Mouse (Mus musculus) liver, embryonic 16.5 days (tissue): ENCODE measurements around the gene Scamp4. TPM values are rescaled to one million over a fixed set of nuclear protein-coding genes. Genes with fewer than 3 reads are reported as not detected.

Source experiments
- ATAC-seq: fragments of 200-750 bp; cut with Nextera tagmentation; 2 replicates; pipeline ENCODE4 v1.8.0; 2017; ENCODE audit warnings: low read depth, mild to moderate bottlenecking, moderate number of reproducible peaks, moderate library complexity
- H3K27ac ChIP-seq: fragments of 300-500 bp; sonication (generic); 2 replicates; pipeline ENCODE4 v1.5.1; 2014; ENCODE audit warnings: mild to moderate bottlenecking, low read length
- H3K27me3 ChIP-seq: fragments of 300-500 bp; sonication (generic); 2 replicates; pipeline ENCODE4 v1.6.1; 2014; ENCODE audit warnings: low read depth, low read length, mixed read lengths; ENCODE audit not compliant: control insufficient read depth, insufficient read depth
- H3K36me3 ChIP-seq: fragments of 300-500 bp; sonication (generic); 2 replicates; pipeline ENCODE4 v1.6.1; 2014; ENCODE audit warnings: mild to moderate bottlenecking; ENCODE audit not compliant: control insufficient read depth, insufficient read depth
- H3K4me1 ChIP-seq: fragments of 300-500 bp; sonication (generic); 2 replicates; pipeline ENCODE4 v1.6.1; 2014; ENCODE audit warnings: low read depth, low read length, mixed read lengths; ENCODE audit not compliant: control insufficient read depth
- H3K4me2 ChIP-seq: fragments of 300-500 bp; sonication (generic); 2 replicates; pipeline ENCODE4 v1.6.1; 2014; ENCODE audit warnings: low read depth, low read length, mixed read lengths
- H3K4me3 ChIP-seq: fragments of 300-500 bp; sonication (generic); 2 replicates; pipeline ENCODE4 v1.5.1; 2014; ENCODE audit warnings: low read depth, mild to moderate bottlenecking, low read length
- H3K9ac ChIP-seq: fragments of 300-500 bp; sonication (generic); 2 replicates; pipeline ENCODE4 v1.6.1; 2014; ENCODE audit warnings: low read depth, low read length
- H3K9me3 ChIP-seq: fragments of 300-500 bp; sonication (generic); replicated peaks from 2 replicates; pipeline ENCODE4 v1.6.1; 2016; ENCODE audit warnings: low read length; ENCODE audit not compliant: control insufficient read depth
- WGBS: fragments of 180-500 bp; shearing (Covaris S2); extraction: QIAGEN DNeasy Blood & Tissue Kit; methylation state at CpG from one replicate; pipeline ENCODE4 v1.1.7; 2014; ENCODE audit not compliant: insufficient replicate concordance; 5-methylcytosine and 5-hydroxymethylcytosine counted together
- polyA plus RNA-seq: library from polyadenylated mRNA; unstranded; fragments of >200 nt; fragmentation: Nextera tagmentation; extraction: Ambion mirVana; gene quantifications from 2 replicates; pipeline ENCODE4 v1.2.1, GENCODE M21; 2015

Scamp4 gene
- polyA plus RNA-seq, 1 experiment from 2014 or later: 38.3 TPM

DNA sequence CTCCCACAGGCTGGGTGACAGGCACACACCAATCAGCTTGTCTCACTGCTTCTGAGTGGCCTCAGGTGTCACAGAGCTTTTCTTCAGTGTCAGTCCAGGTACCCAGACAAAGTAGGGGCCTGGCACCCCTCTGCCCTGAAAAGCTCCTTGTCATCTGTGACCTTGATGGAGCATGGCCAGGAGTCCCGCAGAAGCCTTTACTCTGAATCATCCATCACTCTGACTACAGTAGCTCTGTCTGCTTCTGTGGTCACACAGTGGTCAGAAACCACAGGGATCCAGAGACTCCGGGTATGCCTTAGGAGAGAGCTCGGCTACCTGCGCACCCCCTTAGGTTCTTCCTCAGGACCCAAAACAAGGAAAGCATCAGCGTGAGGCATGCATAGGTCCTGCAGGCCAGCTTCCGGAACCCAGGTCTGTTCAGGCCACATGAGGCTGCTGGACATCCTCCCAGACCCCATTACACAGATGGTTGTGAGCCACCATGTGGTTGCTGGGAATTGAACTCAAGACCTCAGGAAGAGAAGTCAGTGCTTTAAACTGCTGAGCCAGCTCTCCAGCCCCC, 50.6 kb downstream of the Scamp4 start:
- H3K9me3 ChIP-seq: no peaks in the 10 kb centered on the region
- H3K4me1 ChIP-seq: peaks cover 30% of the 10 kb centered on the region
- H3K27me3 ChIP-seq: no peaks in the 10 kb centered on the region
- no peak overlapping the region for H3K9ac ChIP-seq
- H3K4me2 ChIP-seq: no peak overlapping the region
- 72% methylated on average over 6 of the region's 6 CpGs for WGBS
- no peak overlapping the region for H3K27ac ChIP-seq
- H3K4me3 ChIP-seq: no peak overlapping the region
- ATAC-seq: no peak
- no peaks in the 10 kb centered on the region for H3K36me3 ChIP-seq

DNA sequence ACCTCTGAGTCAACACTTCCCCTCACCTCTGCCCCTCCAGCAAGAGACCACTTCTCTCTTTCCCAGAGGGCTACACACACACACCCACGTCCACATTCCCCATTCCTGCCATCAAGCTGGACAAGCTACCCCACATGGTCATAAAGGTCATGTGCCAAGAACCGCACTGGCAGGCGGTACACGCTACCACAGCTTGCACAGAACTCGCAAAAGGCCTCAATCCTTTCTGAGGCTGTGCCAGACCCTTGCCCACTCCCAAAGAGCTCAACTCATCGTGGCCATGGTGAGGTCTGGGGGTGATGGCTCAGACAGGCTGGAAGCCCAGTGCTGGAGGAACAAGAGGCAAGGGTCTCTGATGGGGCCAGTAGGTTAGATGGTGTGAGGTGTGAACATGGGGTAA, 52.2 kb downstream of the Scamp4 start:
- Histone ChIP-seq H3K27ac (no peak overlapping the region), H3K4me2 (0 out of 2 replicates have a peak overlapping the region, but pooled peaks have one; percentile 93), H3K4me1 (peaks cover 39% of the 10 kb centered on the region), H3K36me3 (no peaks in the 10 kb centered on the region), H3K27me3 (no peaks in the 10 kb centered on the region), H3K4me3 (no peak overlapping the region), H3K9ac (no peak overlapping the region), H3K9me3 (no peaks in the 10 kb centered on the region)
- WGBS: 89% methylated on average over 6 of the region's 6 CpGs
- no peak for ATAC-seq

DNA sequence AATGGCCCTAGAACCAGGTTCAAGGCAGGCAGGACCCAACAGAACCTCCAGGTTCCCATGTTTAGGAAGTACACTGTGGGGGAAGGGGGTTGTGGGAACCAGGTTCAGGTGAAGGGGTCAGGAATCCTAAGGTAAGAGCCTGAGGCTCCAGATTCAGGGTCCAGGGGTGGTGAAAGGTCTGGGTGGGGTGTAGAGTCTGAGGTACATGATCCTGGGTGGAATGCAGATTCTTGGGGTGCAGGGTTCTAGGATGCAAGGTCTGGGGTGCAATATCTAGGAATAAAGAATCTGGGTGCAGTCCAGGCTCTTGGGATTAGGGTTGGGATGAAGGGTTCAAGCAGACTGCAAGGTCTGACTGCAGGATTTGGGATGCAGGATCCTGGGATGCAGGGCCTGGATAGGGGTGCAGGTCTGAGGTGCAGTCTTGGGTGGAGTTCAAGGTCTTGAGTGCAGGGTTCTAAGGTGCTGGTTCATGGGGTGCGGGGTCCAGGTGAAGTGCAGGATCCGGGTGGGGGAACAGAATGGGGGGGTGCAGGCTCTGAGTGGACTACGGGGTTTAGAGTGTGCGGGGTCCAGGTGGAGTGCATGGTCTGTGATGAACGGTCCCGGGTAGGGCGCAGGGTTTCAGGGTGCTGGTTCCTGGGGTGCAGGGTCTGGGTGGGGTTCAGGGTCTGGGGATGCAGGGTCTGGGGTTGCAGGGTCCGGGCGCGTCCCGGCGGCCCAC, 52.9 kb downstream of the Scamp4 start:
- Histone ChIP-seq H3K36me3 (no peaks in the 10 kb centered on the region), H3K9ac (peak overlapping the region; percentile 88), H3K9me3 (no peaks in the 10 kb centered on the region), H3K4me1 (peaks cover 39% of the 10 kb centered on the region), H3K4me3 (peak overlapping the region; percentile 83), H3K27ac (peak overlapping the region; percentile 66), H3K4me2 (peak overlapping the region; percentile 93), H3K27me3 (no peaks in the 10 kb centered on the region)
- peak; percentile 5 for ATAC-seq
- WGBS: under 1% methylated on average over 12 of the region's 12 CpGs

DNA sequence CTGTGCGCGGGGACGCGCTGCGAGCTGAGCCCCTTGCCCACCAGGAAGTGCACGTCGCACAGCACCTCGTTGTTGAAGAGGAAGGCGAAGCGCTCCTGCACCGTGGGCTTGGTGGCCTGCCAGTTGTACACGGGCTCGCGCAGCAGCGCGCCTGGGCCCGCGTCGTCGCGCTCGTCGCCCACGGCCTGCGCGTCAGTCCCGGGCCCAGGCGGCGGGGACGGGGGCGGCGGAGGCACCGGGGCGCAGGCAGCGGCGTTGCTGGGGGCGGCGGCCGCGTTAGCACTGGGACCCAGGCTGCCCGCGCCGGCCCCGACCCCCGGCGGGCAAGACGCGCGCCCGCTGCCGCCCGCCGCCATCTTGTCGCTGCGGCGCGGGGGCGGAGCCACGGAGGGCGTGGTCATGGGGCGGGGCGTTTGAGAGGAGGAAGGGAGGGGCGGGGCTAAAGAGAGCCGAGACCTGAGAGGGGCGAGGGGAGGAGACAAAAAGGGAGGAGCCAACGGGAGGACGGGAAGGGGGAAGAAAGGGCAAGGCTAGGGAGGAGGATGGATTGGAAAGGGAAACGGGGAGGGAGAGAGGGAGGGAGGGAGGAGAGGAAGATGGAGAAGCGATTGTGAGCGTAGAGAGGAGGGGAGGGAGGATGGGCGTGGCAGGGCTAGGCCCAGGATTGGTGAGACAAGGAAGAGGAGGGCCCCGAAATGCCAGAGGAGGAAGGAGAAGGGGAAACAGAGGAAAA, 53.6 kb downstream of the Scamp4 start:
- Histone ChIP-seq H3K4me3 (peak overlapping the region; percentile 83), H3K9me3 (no peaks in the 10 kb centered on the region), H3K9ac (peak overlapping the region; percentile 88), H3K36me3 (no peaks in the 10 kb centered on the region), H3K4me1 (peaks cover 39% of the 10 kb centered on the region), H3K27me3 (no peaks in the 10 kb centered on the region), H3K4me2 (peak overlapping the region; percentile 93), H3K27ac (peak overlapping the region; percentile 83)
- under 1% methylated on average over 72 of the region's 72 CpGs for WGBS
- ATAC-seq: peak; percentile 68

DNA sequence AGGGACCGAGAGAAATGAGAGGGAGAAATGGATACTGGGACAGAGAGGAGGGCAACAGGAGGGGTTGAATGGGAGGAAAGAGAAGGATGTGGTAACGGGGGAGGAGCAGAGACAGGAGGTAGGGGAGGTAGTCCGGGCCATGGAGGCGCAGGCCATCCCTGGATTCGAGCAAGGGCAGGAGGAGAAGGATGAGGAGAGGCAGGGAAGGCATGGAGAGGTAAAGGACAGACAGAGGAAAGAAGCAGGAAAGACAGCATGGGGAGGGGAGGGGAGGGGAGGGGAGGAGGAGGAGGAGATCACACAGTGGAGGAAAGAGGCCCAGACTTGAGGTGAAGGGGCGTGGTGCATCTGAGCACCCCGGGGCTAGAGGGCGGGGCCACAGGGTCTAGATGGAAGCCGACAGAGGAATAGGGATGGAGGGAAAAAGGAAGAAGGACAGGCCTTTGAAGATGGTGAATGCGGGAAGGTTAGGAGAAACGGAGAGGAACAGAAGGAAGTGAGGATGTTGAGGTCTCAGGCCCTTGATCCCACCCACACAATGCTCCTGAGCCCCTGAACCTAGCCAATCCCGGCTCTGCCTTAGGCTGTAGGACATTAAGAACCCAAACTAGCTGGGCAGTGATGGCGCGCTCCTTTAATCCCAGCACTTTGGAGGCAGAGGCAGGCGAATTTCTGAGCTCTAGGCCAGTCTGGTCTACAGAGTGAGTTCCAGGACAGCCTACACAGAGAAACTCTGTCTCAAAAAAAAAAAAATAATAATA, 54.4 kb downstream of the Scamp4 start, which contains the start of gene Btbd2:
Gene Btbd2 (minus strand): TSS at position 209 of the 761 bp plus-strand sequence.
- peaks cover 39% of the 10 kb centered on the region for H3K4me1 ChIP-seq
- ATAC-seq: peak; percentile 55
- peak within 1 kb of the TSS; percentile 83 for H3K27ac ChIP-seq
- H3K9me3 ChIP-seq: no peaks in the 10 kb centered on the region
- peak within 1 kb of the TSS; percentile 83 for H3K4me3 ChIP-seq
- H3K36me3 ChIP-seq: no peaks in the 10 kb centered on the region
- H3K27me3 ChIP-seq: no peaks in the 10 kb centered on the region
- 33% methylated on average over 15 of the region's 15 CpGs for whole genome bisulfite sequencing
- peak within 1 kb of the TSS; percentile 93 for H3K4me2 ChIP-seq
- H3K9ac ChIP-seq: peak within 1 kb of the TSS; percentile 88

DNA sequence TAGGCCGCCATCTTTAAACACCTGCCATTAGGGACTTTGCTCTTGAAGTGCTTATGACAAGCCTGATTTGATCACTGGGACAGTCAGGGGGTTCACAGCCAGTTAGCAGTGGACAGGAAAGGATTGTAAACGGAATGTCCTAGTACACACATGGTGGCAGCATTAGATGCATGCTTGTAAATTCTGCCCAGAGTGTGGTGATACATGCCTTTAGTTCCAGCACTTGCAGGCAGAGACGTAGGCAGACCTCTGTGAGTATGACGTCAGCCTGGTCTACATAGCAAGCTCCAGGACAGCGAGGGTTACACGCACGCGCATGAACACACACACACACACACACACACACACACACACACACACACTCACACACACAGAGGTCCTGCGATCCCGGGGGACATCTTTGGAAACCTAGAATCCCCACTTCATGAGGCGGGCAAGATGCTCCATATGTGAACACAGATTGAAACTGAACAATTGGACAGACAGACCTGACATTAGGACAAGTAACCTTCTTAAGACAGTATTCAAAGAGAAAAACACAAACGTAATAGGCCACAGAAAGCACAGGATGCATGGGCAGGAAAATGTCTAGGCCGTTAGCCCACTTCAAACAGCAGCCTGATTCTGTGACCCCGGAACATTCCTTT, 55.6 kb downstream of the Scamp4 start:
- H3K36me3 ChIP-seq: no peaks in the 10 kb centered on the region
- H3K4me1 ChIP-seq: peaks cover 43% of the 10 kb centered on the region
- H3K27ac ChIP-seq: peak overlapping the region; percentile 83; the same call in 1 of the 2 replicates
- no peak overlapping the region for H3K4me2 ChIP-seq
- 83% methylated on average over 14 of the region's 14 CpGs for WGBS
- no peaks in the 10 kb centered on the region for H3K9me3 ChIP-seq
- no peak overlapping the region for H3K9ac ChIP-seq
- no peak overlapping the region for H3K4me3 ChIP-seq
- no peak for ATAC-seq
- H3K27me3 ChIP-seq: no peaks in the 10 kb centered on the region

DNA sequence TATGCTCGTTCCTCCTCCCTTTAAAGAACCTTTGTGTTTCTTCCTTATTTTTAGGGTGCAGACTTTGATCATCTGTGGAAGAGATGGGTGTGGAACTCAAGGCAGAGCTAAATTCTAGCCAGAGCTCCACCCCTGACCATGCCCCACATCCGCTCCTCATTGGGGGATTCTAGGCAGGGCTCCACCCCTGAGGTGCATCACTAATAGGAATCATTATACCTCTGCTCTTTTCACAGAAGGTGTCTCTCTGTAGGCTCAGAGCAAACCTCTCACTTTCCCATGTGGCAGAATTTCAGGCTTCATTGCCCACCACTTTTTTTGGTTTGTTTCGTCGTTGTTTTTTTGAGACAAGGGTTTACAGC, 56.1 kb downstream of the Scamp4 start:
- ATAC-seq: peak; percentile 62
- Histone ChIP-seq H3K27ac (peak overlapping the region; percentile 66), H3K9me3 (no peaks in the 10 kb centered on the region), H3K4me1 (peaks cover 48% of the 10 kb centered on the region), H3K4me2 (peak overlapping the region; percentile 50), H3K4me3 (peak overlapping the region; percentile 47), H3K36me3 (no peaks in the 10 kb centered on the region), H3K27me3 (no peaks in the 10 kb centered on the region), H3K9ac (peak overlapping the region; percentile 26)
- WGBS: 48% methylated on average over 4 of the region's 4 CpGs

DNA sequence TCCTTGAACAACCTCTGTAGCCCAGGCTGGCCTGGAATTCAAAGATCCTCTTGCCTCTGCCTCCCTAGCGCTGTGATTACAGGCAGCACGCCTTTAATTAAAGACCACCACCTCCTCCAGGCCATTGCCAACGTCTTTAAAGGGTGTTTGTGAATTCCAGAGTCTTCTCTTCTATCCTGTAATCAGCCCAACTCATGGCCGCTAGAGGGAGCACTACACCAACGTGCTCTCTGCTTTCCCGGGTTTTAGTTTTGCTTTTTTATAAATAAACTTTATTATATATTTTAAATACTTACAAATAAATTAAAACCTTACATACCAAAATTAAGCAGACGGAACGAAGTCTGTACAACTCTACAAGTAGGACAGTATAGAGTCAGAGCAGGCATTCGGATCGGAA, 56.5 kb downstream of the Scamp4 start:
- H3K4me1 ChIP-seq: peaks cover 52% of the 10 kb centered on the region
- no peak for ATAC-seq
- no peaks in the 10 kb centered on the region for H3K9me3 ChIP-seq
- H3K36me3 ChIP-seq: no peaks in the 10 kb centered on the region
- H3K9ac ChIP-seq: peak overlapping the region; percentile 36
- H3K27me3 ChIP-seq: no peaks in the 10 kb centered on the region
- WGBS: 13% methylated on average over 10 of the region's 10 CpGs
- H3K4me2 ChIP-seq: peak overlapping the region; percentile 50
- peak overlapping the region; percentile 47 for H3K4me3 ChIP-seq
- peak overlapping the region; percentile 66 for H3K27ac ChIP-seq
